7 mouse cellular contexts compared by ENCODE assay signal in genomic region chr14:46702669-46703435, GRCm38 (mm10). TPM values are rescaled to one million over a fixed set of nuclear protein-coding genes. Genes with fewer than 3 reads are reported as not detected.
DNase-seq lines count a peak whose midpoint lies in the region; ATAC-seq lines count a peak whose summit lies in the region.

No protein-coding gene starts in this region.

- ATAC-seq in lung, embryonic 16.5 days (ENCODE audit: low read depth): peak; percentile 34

- no peak overlapping the region for H3K9ac ChIP-seq in lung, embryonic 16.5 days (ENCODE audit: low read length)

- H3K4me2 ChIP-seq in lung, embryonic 16.5 days (ENCODE audit: low read depth, low read length): no peak overlapping the region

- H3K27ac ChIP-seq in lung, embryonic 16.5 days (ENCODE audit: low read length): no peak overlapping the region

- no peaks in the 10 kb centered on the region for H3K36me3 ChIP-seq in lung, embryonic 16.5 days (ENCODE audit: control insufficient read depth, insufficient read depth, low read length)

- no peak overlapping the region for H3K4me3 ChIP-seq in lung, embryonic 16.5 days (ENCODE audit: low read length)

- 39% methylated on average over 17 of the region's 17 CpGs for WGBS in lung, embryonic 16.5 days

- H3K27me3 ChIP-seq in lung, embryonic 16.5 days (ENCODE audit: control insufficient read depth, insufficient read depth, low read depth, low read length): no peaks in the 10 kb centered on the region

- peaks cover 13% of the 10 kb centered on the region for H3K4me1 ChIP-seq in lung, embryonic 16.5 days (replicated peaks; ENCODE audit: control insufficient read depth, insufficient read depth, low read length)

- H3K9me3 ChIP-seq in lung, embryonic 16.5 days (ENCODE audit: control insufficient read depth, low read length): no peaks in the 10 kb centered on the region

- peak; percentile 32 for DNase-seq in 3134 (ENCODE audit: extremely low read depth, insufficient read length, low spot score)
- DNase-seq in 3T3-L1 (ENCODE audit: low read depth, low spot score): peak; percentile 14
- peak; percentile 28 for DNase-seq in brain, adult 2 months (ENCODE audit: low read depth, low spot score)
- DNase-seq in gastrocnemius, postnatal 4 days (ENCODE audit: low spot score in 2 of 2): peak; percentile 33 to 40
- DNase-seq in kidney, adult 9 months: peak; percentile 45
- DNase-seq in retina, embryonic 14.5 days (ENCODE audit: low spot score): peak; percentile 77

RNA-seq across cellular contexts. Expression of gene Cdkn3, which starts 57.5 kb away (rescaled TPM):
- total RNA-seq in gastrocnemius, postnatal 4 days (2021): 10 to 100 TPM in 1 of 2 experiments, 1 to 10 TPM in 1; 7.2 to 10.1 TPM
- 66.7 and 73.6 TPM in 2 replicates for polyA plus RNA-seq in lung, embryonic 16.5 days (2015; fragmentation: Nextera tagmentation; extraction: Ambion mirVana)

Comparison
In these comparisons a context has a peak if more than half of its experiments do, and no peak if none do; other contexts are left out.
1. DNase-seq: peak in every context shown above with its lines; median percentile 77 in retina, embryonic 14.5 days; 45 in kidney, adult 9 months; 36 in gastrocnemius, postnatal 4 days; 32 in 3134; 28 in brain, adult 2 months; 14 in 3T3-L1.